Mouse (Mus musculus) spleen, adult 2 months (tissue): ENCODE results near the gene Aldh4a1. TPM values are rescaled to one million over a fixed set of nuclear protein-coding genes. Genes with fewer than 3 reads are reported as not detected.
A peak's percentile ranks its signal among the peaks of the same experiment; 100 is the strongest.

Experiments
- DNase-seq, 2 experiments: peaks; one replicate each; pipeline versions ENCODE4 v3.0.0 to v3.0.0-alpha.2; 2012 to 2021; ENCODE audit warnings: low spot score in 2 of 2, low read depth in 1 of 2
- H3K27ac ChIP-seq: fragments of 200-500 bp; 2 replicates; pipeline ENCODE4 v1.5.1; 2012; ENCODE audit warnings: low read length, inconsistent platforms; ENCODE audit not compliant: insufficient read depth
- H3K27me3 ChIP-seq: fragments of 200-500 bp; 2 replicates; pipeline ENCODE4 v1.6.1; 2012; ENCODE audit warnings: mild to moderate bottlenecking, moderate library complexity, low read length, inconsistent platforms; ENCODE audit not compliant: control insufficient read depth, insufficient read depth
- H3K36me3 ChIP-seq: fragments of 200-500 bp; 2 replicates; pipeline ENCODE4 v1.6.1; 2012; ENCODE audit warnings: mild to moderate bottlenecking, low read length, inconsistent platforms; ENCODE audit not compliant: control insufficient read depth, insufficient read depth
- H3K4me1 ChIP-seq: fragments of 200-500 bp; 2 replicates; pipeline ENCODE4 v1.6.1; 2011; ENCODE audit warnings: inconsistent platforms; ENCODE audit not compliant: control insufficient read depth, insufficient read depth, insufficient read length
- H3K4me3 ChIP-seq: fragments of 200-500 bp; 2 replicates; pipeline ENCODE4 v1.5.1; 2011; ENCODE audit warnings: mild to moderate bottlenecking, inconsistent platforms; ENCODE audit not compliant: insufficient read depth, insufficient read length; ENCODE audit errors: extremely low read depth
- CTCF ChIP-seq: fragments of 200-500 bp; IDR thresholded peaks from 2 replicates; pipeline ENCODE4 v1.5.1; 2011; ENCODE audit warnings: mild to moderate bottlenecking, inconsistent platforms; ENCODE audit not compliant: insufficient read depth, insufficient read length, insufficient replicate concordance; ENCODE audit errors: extremely low read depth
- POLR2A ChIP-seq: fragments of 200-500 bp; IDR thresholded peaks from 2 replicates; pipeline ENCODE4 v1.6.1; 2011; ENCODE audit warnings: low read depth, low read length, inconsistent platforms
- WGBS: fragments of 180-500 bp; shearing (Covaris S2); methylation state at CpG from one replicate; pipeline ENCODE4 v1.1.7; 2018; 5-methylcytosine and 5-hydroxymethylcytosine counted together
- polyA plus RNA-seq: library from polyadenylated mRNA; depleted of rRNA; stranded (reverse); fragments of >200 nt; gene quantifications from 2 replicates; pipeline ENCODE4 v1.2.3, GENCODE M21; 2012

Aldh4a1 gene
- polyA plus RNA-seq, 1 experiment, result 18.9 TPM

DNA sequence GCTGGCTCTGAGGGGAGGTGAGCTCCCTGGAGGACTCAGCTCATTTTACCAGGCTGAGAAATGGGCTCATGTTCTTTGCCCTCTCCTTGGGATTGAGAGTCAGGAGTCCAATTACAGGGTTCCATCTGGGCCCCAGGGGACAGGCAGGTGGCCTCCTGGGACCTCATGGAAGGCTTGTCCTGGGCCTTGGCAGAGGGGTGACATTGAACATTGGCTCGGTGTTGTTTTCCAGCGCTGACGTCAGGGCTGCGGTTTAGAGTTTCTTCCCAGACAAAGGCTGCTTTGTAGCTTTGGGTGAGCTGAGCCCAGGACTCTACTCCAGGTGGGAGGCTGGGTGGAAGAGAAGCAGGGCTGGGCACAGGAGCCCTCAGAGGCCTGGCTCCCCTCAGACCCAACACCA is 34.9 kb upstream of the Aldh4a1 start:
- H3K27ac ChIP-seq, result 0 out of 2 replicates have a peak overlapping the region, but pooled peaks have one; percentile 6
- WGBS, result 95% methylated on average over 4 of the region's 4 CpGs
- H3K27me3 ChIP-seq, result no peaks in the 10 kb centered on the region
- H3K4me1 ChIP-seq, result peaks cover 4% of the 10 kb centered on the region; the same call in 1 of the 2 replicates
- no peak for DNase-seq
- H3K4me3 ChIP-seq, result no peak overlapping the region
- TF ChIP-seq CTCF (no peak), POLR2A (no peak)
- H3K36me3 ChIP-seq, result no peaks in the 10 kb centered on the region

DNA sequence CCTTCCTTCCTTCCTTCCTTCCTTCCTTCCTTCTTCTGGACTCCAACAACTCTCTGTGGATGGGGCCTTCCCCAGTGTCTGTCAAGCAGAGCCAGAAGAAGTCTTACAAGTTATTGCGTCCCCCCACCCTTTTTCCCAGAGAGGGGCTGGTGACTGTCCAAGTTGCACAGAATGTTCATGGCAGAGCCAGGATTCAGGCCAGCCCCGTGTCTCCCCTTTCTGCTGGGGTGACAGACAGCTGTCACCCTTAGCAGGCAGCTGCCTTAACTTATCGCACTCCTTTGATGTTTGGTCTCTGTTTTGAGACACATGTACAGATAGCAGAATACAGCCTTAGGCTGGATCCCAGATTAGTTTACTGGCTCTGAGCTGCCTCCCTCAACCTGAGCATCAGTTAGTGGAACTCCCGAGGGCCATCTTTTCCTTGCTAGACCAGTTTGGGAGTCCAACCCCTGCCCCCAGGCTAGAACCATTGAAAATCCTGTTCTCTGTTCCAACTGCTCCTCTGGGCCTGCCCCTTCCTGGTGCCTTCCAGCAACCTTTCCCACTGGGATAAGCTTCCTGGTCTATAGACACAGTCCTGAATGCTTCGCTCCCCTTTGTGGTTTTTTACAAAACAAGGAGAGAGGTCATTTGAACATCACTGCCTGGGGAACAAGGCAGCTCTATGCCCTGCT is 33.2 kb upstream of the Aldh4a1 start:
- DNase-seq, result no peak
- H3K27me3 ChIP-seq, result no peaks in the 10 kb centered on the region
- 93% methylated on average over 5 of the region's 5 CpGs for WGBS
- H3K27ac ChIP-seq, result no peak overlapping the region
- H3K4me3 ChIP-seq, result no peak overlapping the region
- TF ChIP-seq POLR2A (no peak), CTCF (no peak)
- no peaks in the 10 kb centered on the region for H3K4me1 ChIP-seq
- no peaks in the 10 kb centered on the region for H3K36me3 ChIP-seq

DNA sequence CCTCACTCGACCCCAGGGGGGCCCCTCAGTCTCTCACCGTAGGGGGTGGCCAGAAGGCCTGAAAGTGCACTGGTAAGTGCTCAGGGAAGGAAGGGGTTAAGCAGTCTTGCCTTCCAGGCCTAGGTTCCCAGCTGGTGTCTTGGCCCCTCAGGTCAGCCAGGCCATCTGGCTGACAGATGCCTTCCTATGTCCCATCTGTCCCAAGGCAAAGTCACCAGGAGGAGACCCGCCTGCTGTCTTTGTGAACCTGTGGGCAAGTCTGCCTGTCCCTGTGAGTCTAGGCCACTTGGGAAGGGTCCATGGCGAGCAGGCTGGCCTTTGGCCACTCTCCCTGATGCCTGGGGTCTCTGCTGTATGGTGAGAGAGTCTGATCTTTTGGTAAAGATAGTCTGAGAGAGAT is 32.2 kb upstream of the Aldh4a1 start:
- Histone ChIP-seq H3K4me3 (no peak overlapping the region), H3K4me1 (no peaks in the 10 kb centered on the region), H3K27ac (no peak overlapping the region), H3K36me3 (no peaks in the 10 kb centered on the region), H3K27me3 (no peaks in the 10 kb centered on the region)
- TF ChIP-seq POLR2A (no peak), CTCF (no peak)
- DNase-seq, result no peak
- WGBS, result 73% methylated on average over 4 of the region's 4 CpGs

DNA sequence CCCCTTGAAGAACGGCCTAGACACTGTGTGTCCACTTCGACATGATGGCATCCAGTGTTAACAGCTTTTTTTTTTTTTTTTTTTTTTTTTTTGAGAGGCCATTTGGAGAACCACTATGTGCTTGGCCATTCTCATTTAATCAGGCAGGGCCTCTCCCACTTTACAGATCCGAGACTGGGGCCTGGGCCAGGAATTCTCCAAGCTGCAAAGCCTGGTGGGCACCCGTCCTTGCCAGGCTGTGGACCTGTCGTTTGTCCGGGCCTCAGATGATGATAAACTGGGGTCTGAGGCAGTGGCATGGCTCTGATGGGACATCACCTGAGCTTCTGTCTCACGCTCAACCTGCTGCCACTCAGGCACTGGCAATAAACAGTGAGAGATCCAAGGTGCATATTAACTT is 29.8 kb upstream of the Aldh4a1 start:
- H3K4me1 ChIP-seq, result peaks cover 7% of the 10 kb centered on the region
- no peak overlapping the region for H3K4me3 ChIP-seq
- H3K27me3 ChIP-seq, result no peaks in the 10 kb centered on the region
- no peak for DNase-seq
- TF ChIP-seq POLR2A (no peak), CTCF (no peak)
- H3K27ac ChIP-seq, result no peak overlapping the region
- H3K36me3 ChIP-seq, result no peaks in the 10 kb centered on the region
- 79% methylated on average over 7 of the region's 7 CpGs for WGBS

DNA sequence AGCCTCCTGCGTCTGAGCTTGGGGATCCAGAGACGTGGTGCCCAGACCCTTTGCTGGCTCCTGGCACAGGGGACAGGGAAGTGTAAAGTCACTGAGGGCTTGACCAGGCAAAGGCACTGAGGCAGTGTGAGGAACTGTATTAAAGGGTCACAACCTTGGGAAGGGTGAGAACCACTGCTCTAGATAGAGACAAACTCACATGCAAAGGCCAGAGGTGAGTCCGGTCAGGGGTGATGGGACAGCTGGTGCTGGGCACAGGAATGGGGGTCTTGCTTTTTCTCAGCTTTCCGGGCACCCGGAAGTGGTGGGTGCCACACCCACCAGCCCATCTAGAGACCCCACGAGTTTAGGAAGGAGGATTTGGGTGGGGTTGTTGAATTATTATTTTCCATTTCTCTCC is 29.3 kb upstream of the Aldh4a1 start:
- DNase-seq, result no peak
- no peak for TF ChIP-seq CTCF
- TF ChIP-seq POLR2A, result no peak
- WGBS, result 79% methylated on average over 6 of the region's 6 CpGs

DNA sequence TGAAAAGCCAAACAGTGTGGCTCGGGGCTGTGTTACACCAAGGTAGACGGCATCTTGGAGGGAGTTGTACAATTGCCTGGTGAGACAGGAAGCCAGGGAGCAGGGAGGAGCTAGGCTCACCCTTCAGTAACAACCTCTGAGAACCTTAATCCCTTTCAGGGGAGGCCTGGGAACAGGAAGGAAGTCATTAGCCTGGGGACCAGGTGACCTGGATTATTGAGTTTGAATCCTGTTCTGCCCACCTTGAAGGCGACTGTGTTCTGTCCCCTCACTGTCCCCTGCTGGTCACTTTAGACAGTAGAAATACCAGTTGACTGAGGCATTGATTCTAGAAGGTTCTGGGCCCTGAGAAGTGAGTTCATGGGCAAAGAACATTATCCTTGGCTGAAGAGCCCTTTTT is 28.6 kb upstream of the Aldh4a1 start:
- DNase-seq, result no peak
- Histone ChIP-seq H3K27ac (no peak overlapping the region), H3K27me3 (no peaks in the 10 kb centered on the region), H3K4me3 (no peak overlapping the region), H3K4me1 (peaks cover 14% of the 10 kb centered on the region), H3K36me3 (no peaks in the 10 kb centered on the region)
- no peak for TF ChIP-seq POLR2A
- TF ChIP-seq CTCF, result no peak
- 53% methylated on average over 3 of the region's 3 CpGs for WGBS

More for the DNA sequence above, 29.3 kb upstream of the Aldh4a1 start:
- no peaks in the 10 kb centered on the region for H3K36me3 ChIP-seq
- H3K4me1 ChIP-seq, result peaks cover 12% of the 10 kb centered on the region
- H3K4me3 ChIP-seq, result no peak overlapping the region
- H3K27ac ChIP-seq, result 0 out of 2 replicates have a peak overlapping the region, but pooled peaks have one; percentile 1
- H3K27me3 ChIP-seq, result no peaks in the 10 kb centered on the region

DNA sequence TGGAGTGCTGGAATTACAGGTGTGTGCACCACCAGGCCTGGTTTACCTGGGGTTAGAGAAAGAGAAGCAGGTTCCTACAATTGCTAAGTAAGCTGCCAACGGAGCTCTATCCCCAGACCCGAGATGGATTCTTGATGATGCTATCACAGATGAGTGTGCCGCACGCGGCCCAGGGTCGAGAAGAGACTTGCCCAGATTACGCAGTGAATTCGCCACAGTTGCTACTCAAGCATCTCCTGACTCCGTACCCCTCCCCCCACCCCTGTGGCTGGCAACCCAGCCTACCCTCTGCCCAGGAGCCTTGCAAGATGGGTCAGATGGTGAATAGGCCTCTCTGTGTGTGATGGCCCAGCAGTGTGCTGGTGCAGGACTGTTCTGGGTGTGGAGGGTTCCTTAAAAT is 26.0 kb upstream of the Aldh4a1 start:
- Histone ChIP-seq H3K27me3 (no peaks in the 10 kb centered on the region), H3K36me3 (no peaks in the 10 kb centered on the region), H3K4me3 (no peak overlapping the region), H3K4me1 (peaks cover 20% of the 10 kb centered on the region), H3K27ac (no peak overlapping the region)
- 51% methylated on average over 9 of the region's 9 CpGs for WGBS
- no peak for TF ChIP-seq POLR2A
- TF ChIP-seq CTCF, result no peak
- no peak for DNase-seq
